Mouse (Mus musculus) midbrain, postnatal 0 days (tissue): ENCODE results near the gene Pmvk. TPM values are rescaled to one million over a fixed set of nuclear protein-coding genes. Genes with fewer than 3 reads are reported as not detected.

Experiments
- ATAC-seq: fragments of 200-750 bp; cut with Nextera tagmentation; 2 replicates; pipeline ENCODE4 v1.8.0; 2017; ENCODE audit warnings: moderate number of reproducible peaks, mild to moderate bottlenecking, moderate TSS enrichment, moderate library complexity; ENCODE audit not compliant: low FRiP score
- DNase-seq: peaks from one replicate; pipeline ENCODE4 v3.0.0-alpha.2; 2015; ENCODE audit warnings: low spot score
- H3K27ac ChIP-seq: fragments of 300-500 bp; sonication (generic); 2 replicates; pipeline ENCODE4 v1.5.1; 2014; ENCODE audit warnings: low read depth, mild to moderate bottlenecking, low read length, mixed read lengths
- H3K27me3 ChIP-seq: fragments of 300-500 bp; sonication (generic); 2 replicates; pipeline ENCODE4 v1.6.1; 2014; ENCODE audit warnings: low read length, control low read depth, mixed read lengths; ENCODE audit not compliant: insufficient read depth
- H3K36me3 ChIP-seq: fragments of 300-500 bp; sonication (generic); 2 replicates; pipeline ENCODE4 v1.6.1; 2014; ENCODE audit warnings: low read length, control low read depth, mixed read lengths; ENCODE audit not compliant: insufficient read depth
- H3K4me1 ChIP-seq: fragments of 300-500 bp; sonication (generic); 2 replicates; pipeline ENCODE4 v1.6.1; 2014; ENCODE audit warnings: mild to moderate bottlenecking, control low read depth, antibody characterized with exemption, low read length, mixed read lengths; ENCODE audit not compliant: insufficient read depth
- H3K4me2 ChIP-seq: fragments of 300-500 bp; sonication (generic); 2 replicates; pipeline ENCODE4 v1.6.1; 2014; ENCODE audit warnings: low read depth, mild to moderate bottlenecking, low read length, mixed read lengths; ENCODE audit not compliant: poor library complexity, severe bottlenecking
- H3K4me3 ChIP-seq: fragments of 300-500 bp; sonication (generic); 2 replicates; pipeline ENCODE4 v1.5.1; 2014; ENCODE audit warnings: low read depth, mild to moderate bottlenecking, low read length, moderate library complexity
- H3K9ac ChIP-seq: fragments of 300-500 bp; sonication (generic); replicated peaks from 2 replicates; pipeline ENCODE4 v1.6.1; 2014; ENCODE audit warnings: mild to moderate bottlenecking, low read length, moderate library complexity, mixed read lengths; ENCODE audit not compliant: poor library complexity, severe bottlenecking
- H3K9me3 ChIP-seq: fragments of 300-500 bp; sonication (generic); 2 replicates; pipeline ENCODE4 v1.6.1; 2016; ENCODE audit warnings: low read length, control low read depth
- CTCF ChIP-seq: IDR thresholded peaks from 2 replicates; pipeline ENCODE4 v1.5.1; 2016; ENCODE audit warnings: antibody characterized with exemption, mild to moderate bottlenecking
- WGBS: fragments of 180-500 bp; shearing (Covaris S2); extraction: QIAGEN DNeasy Blood & Tissue Kit; methylation state at CpG from one replicate; pipeline ENCODE4 v1.1.7; 2014; 5-methylcytosine and 5-hydroxymethylcytosine counted together
- polyA plus RNA-seq: library from polyadenylated mRNA; unstranded; fragments of >200 nt; fragmentation: Nextera tagmentation; extraction: Ambion mirVana; gene quantifications from 2 replicates; pipeline ENCODE4 v1.2.1, GENCODE M21; 2015
- total RNA-seq: library from RNA; depleted of rRNA; stranded (reverse); fragments of >200 nt; gene quantifications from 2 replicates; pipeline ENCODE4 v1.2.3, GENCODE M21; 2014

Gene Pmvk
- total and polyA plus RNA-seq, 2 experiments from 2014 or later: 90.8 to 124 TPM

GRCm38 (mm10) chr3:89418861-89419250 lies 35.5 kb upstream of the Pmvk start:
- Histone ChIP-seq H3K27ac (peak overlapping the region; percentile 60), H3K9ac (peak overlapping the region; percentile 60), H3K9me3 (no peaks in the 10 kb centered on the region), H3K4me1 (no peaks in the 10 kb centered on the region), H3K4me2 (peak overlapping the region; percentile 95), H3K27me3 (no peaks in the 10 kb centered on the region), H3K36me3 (no peaks in the 10 kb centered on the region; the same call in 1 of the 2 replicates), H3K4me3 (peak overlapping the region; percentile 53)
- DNase-seq (no peak), ATAC-seq (peak; percentile 2; the same call in 1 of the 2 replicates)
- 0% methylated on average over 16 of the region's 16 CpGs for WGBS
- no peak for TF ChIP-seq CTCF

GRCm38 (mm10) chr3:89419571-89419970 lies 34.8 kb upstream of the Pmvk start:
- no peaks in the 10 kb centered on the region for H3K9me3 ChIP-seq
- H3K27ac ChIP-seq: peak overlapping the region; percentile 60
- peak overlapping the region; percentile 53 for H3K4me3 ChIP-seq
- DNase-seq: no peak
- H3K4me2 ChIP-seq: peak overlapping the region; percentile 95
- no peak for TF ChIP-seq CTCF
- no peaks in the 10 kb centered on the region for H3K4me1 ChIP-seq
- no peaks in the 10 kb centered on the region for H3K27me3 ChIP-seq
- no peaks in the 10 kb centered on the region; the same call in 1 of the 2 replicates for H3K36me3 ChIP-seq
- ATAC-seq: no peak
- WGBS: 4% methylated on average over 9 of the region's 9 CpGs
- H3K9ac ChIP-seq: peak overlapping the region; percentile 60; the same call in 1 of the 2 replicates

- no peaks in the 10 kb centered on the region; the same call in 1 of the 2 replicates for H3K36me3 ChIP-seq
- no peak for ATAC-seq
- no peaks in the 10 kb centered on the region for H3K4me1 ChIP-seq
- H3K27me3 ChIP-seq: no peaks in the 10 kb centered on the region
- H3K9me3 ChIP-seq: no peaks in the 10 kb centered on the region
- H3K27ac ChIP-seq: no peak overlapping the region
- H3K4me3 ChIP-seq: peak overlapping the region; percentile 53; the same call in 1 of the 2 replicates
- 39% methylated on average over 3 of the region's 3 CpGs for WGBS
- DNase-seq: no peak
- peak overlapping the region; percentile 95 for H3K4me2 ChIP-seq
- no peak for TF ChIP-seq CTCF
- no peak overlapping the region for H3K9ac ChIP-seq
Observed at GRCm38 (mm10) chr3:89419981-89420380, 34.4 kb upstream of the Pmvk start.

- no peak overlapping the region for H3K4me2 ChIP-seq
- H3K4me3 ChIP-seq: no peak overlapping the region
- H3K36me3 ChIP-seq: no peaks in the 10 kb centered on the region
- DNase-seq: no peak
- no peak overlapping the region for H3K9ac ChIP-seq
- no peaks in the 10 kb centered on the region for H3K9me3 ChIP-seq
- no peaks in the 10 kb centered on the region for H3K27me3 ChIP-seq
- 65% methylated on average over 2 of the region's 2 CpGs for WGBS
- no peak for ATAC-seq
- H3K27ac ChIP-seq: no peak overlapping the region
- no peaks in the 10 kb centered on the region for H3K4me1 ChIP-seq
- TF ChIP-seq CTCF: no peak
Observed at GRCm38 (mm10) chr3:89420421-89420820, 33.9 kb upstream of the Pmvk start.

DNA sequence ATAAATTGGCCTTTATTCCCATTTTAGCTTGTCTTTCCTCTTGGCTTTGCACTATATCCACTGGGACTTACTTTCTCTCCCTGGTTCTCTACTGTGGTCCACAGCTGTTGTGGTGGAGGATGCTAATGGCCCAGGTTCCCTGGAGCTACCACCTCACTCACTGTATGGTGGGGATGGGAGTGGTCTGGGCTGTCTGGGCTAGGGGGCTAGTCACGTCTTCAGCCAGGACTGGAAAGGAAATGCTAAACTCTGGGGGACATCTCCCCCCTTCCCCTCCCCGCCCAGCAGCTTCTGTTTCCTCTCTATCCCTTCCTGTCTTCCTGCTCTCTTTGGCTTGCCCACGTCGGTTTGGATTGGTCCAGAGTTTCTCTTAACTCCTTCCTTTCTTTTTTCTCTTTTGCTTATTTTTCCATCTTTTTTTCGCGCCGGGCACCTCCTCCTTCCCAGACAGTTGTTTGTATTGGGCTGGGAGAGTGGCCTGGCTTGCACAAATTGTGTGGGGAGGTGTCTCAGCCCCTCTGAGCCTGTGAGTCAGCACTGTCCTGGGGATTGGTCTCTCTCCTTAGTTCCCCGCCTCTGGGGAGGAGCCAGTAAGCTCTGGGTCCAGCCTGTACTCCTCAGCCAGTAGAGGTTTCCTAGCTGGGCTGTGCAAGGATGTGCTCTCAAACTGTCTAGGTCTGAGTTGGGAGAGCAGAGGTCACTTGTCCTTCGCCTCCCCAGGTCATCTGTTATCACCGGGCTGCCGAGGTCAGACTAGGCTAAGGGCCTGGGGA lies 33.2 kb upstream of the Pmvk start:
- peak overlapping the region; percentile 60 for H3K4me2 ChIP-seq
- ATAC-seq (peak; percentile 39; the same call in 1 of the 2 replicates), DNase-seq (peak; percentile 82)
- no peaks in the 10 kb centered on the region for H3K36me3 ChIP-seq
- H3K4me1 ChIP-seq: no peaks in the 10 kb centered on the region
- peak overlapping the region; percentile 51 for H3K9ac ChIP-seq
- H3K27me3 ChIP-seq: no peaks in the 10 kb centered on the region
- 6% methylated on average over 10 of the region's 11 CpGs for WGBS
- no peaks in the 10 kb centered on the region for H3K9me3 ChIP-seq
- no peak for TF ChIP-seq CTCF
- peak overlapping the region; percentile 35 for H3K4me3 ChIP-seq
- H3K27ac ChIP-seq: no peak overlapping the region

DNA sequence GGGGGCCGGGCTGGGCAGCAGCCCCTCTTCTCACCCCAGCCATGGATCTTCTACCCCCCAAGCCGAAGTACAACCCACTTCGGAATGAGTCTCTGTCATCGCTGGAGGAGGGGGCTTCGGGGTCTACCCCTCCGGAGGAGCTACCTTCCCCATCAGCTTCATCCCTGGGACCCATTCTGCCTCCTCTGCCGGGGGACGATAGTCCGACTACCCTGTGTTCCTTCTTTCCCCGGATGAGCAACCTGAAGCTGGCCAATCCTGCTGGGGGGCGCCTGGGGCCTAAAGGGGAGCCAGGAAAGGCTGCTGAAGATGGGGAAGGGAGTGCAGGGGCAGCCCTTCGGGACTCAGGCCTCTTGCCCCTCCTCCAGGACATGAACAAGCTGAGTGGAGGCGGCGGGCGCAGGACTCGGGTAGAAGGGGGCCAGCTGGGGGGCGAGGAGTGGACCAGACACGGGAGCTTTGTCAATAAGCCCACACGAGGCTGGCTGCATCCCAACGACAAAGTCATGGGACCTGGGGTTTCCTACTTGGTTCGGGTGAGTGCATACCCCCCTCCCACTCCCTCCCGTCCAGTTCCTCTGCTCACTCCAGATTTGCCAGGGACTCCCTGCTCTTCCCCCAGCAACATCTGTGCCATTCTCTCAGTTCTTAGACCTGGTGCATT lies 32.4 kb upstream of the Pmvk start:
- WGBS: 12% methylated on average over 22 of the region's 22 CpGs
- no peaks in the 10 kb centered on the region for H3K9me3 ChIP-seq
- no peak overlapping the region; the same call in 1 of the 2 replicates for H3K27ac ChIP-seq
- peak overlapping the region; percentile 51 for H3K9ac ChIP-seq
- no peaks in the 10 kb centered on the region for H3K4me1 ChIP-seq
- ATAC-seq: no peak
- peak overlapping the region; percentile 35 for H3K4me3 ChIP-seq
- peak; percentile 21 for DNase-seq
- no peaks in the 10 kb centered on the region for H3K27me3 ChIP-seq
- H3K36me3 ChIP-seq: no peaks in the 10 kb centered on the region; the same call in 1 of the 2 replicates
- H3K4me2 ChIP-seq: peak overlapping the region; percentile 60
- TF ChIP-seq CTCF: no peak
